Mouse (Mus musculus): ENCODE data around the gene Arhgap10.

Arhgap10 gene

GRCm38 (mm10) chr8:77516845-77517244 lies 908 bp downstream of the Arhgap10 start:
- no peak for DNase-seq (ENCODE audit: low spot score in 2 of 2)

GRCm38 (mm10) chr8:77515786-77516185 lies 2.0 kb downstream of the Arhgap10 start:
- no peak for DNase-seq (ENCODE audit: low spot score in 2 of 2)

- DNase-seq (ENCODE audit: low spot score in 2 of 2) = no peak
Measured at GRCm38 (mm10) chr8:77515201-77515600, 2.6 kb downstream of the Arhgap10 start.

- DNase-seq (ENCODE audit: low spot score in 2 of 2) = no peak
Measured at GRCm38 (mm10) chr8:77511750-77512493, 5.8 kb downstream of the Arhgap10 start.

- DNase-seq (ENCODE audit: low spot score in 2 of 2) = no peak
Measured at GRCm38 (mm10) chr8:77510426-77510825, 7.3 kb downstream of the Arhgap10 start.

- no peak for DNase-seq (ENCODE audit: low spot score in 2 of 2)
Measured at GRCm38 (mm10) chr8:77509044-77509443, 8.7 kb downstream of the Arhgap10 start.

- no peak for DNase-seq (ENCODE audit: low spot score in 2 of 2)
Measured at GRCm38 (mm10) chr8:77507510-77508035, 10.2 kb downstream of the Arhgap10 start.

GRCm38 (mm10) chr8:77506539-77506938 lies 11.2 kb downstream of the Arhgap10 start:
- DNase-seq (ENCODE audit: low spot score in 2 of 2) = no peak

GRCm38 (mm10) chr8:77502547-77502946 lies 15.2 kb downstream of the Arhgap10 start:
- DNase-seq (ENCODE audit: low spot score in 2 of 2) = no peak

GRCm38 (mm10) chr8:77501131-77501530 lies 16.6 kb downstream of the Arhgap10 start:
- no peak for DNase-seq (ENCODE audit: low spot score in 2 of 2)

GRCm38 (mm10) chr8:77500264-77500663 lies 17.5 kb downstream of the Arhgap10 start:
- DNase-seq (ENCODE audit: low spot score in 2 of 2) = no peak

GRCm38 (mm10) chr8:77497442-77497841 lies 20.3 kb downstream of the Arhgap10 start:
- DNase-seq (ENCODE audit: low spot score in 2 of 2) = no peak

GRCm38 (mm10) chr8:77496253-77496652 lies 21.5 kb downstream of the Arhgap10 start:
- no peak for DNase-seq (ENCODE audit: low spot score in 2 of 2)

- no peak for DNase-seq (ENCODE audit: low spot score in 2 of 2)
Measured at GRCm38 (mm10) chr8:77494376-77495328, 23.1 kb downstream of the Arhgap10 start.

GRCm38 (mm10) chr8:77492356-77493058 lies 25.2 kb downstream of the Arhgap10 start:
- DNase-seq (ENCODE audit: low spot score in 2 of 2) = no peak

GRCm38 (mm10) chr8:77491231-77491923 lies 26.4 kb downstream of the Arhgap10 start:
- no peak for DNase-seq (ENCODE audit: low spot score in 2 of 2)

GRCm38 (mm10) chr8:77490095-77490781 lies 27.5 kb downstream of the Arhgap10 start:
- no peak for DNase-seq (ENCODE audit: low spot score in 2 of 2)

GRCm38 (mm10) chr8:77489235-77489634 lies 28.5 kb downstream of the Arhgap10 start:
- DNase-seq (ENCODE audit: low spot score in 2 of 2) = no peak

- DNase-seq (ENCODE audit: low spot score in 2 of 2) = no peak
Measured at GRCm38 (mm10) chr8:77488215-77488606, 29.5 kb downstream of the Arhgap10 start.

GRCm38 (mm10) chr8:77487590-77488214 lies 30.1 kb downstream of the Arhgap10 start:
- DNase-seq (ENCODE audit: low spot score in 2 of 2) = no peak
